Mouse (Mus musculus) ovary, adult 2 months (tissue): ENCODE results near the gene Mkrn1. TPM values are rescaled to one million over a fixed set of nuclear protein-coding genes. Genes with fewer than 3 reads are reported as not detected.

Experiments used
- polyA plus RNA-seq: library from polyadenylated mRNA; depleted of rRNA; stranded (reverse); fragments of >200 nt; gene quantifications from 2 replicates; pipeline ENCODE4 v1.2.3, GENCODE M21; 2012; rRNA removed

Gene Mkrn1
- 46.2 and 53.5 TPM in 2 replicates for polyA plus RNA-seq

DNA sequence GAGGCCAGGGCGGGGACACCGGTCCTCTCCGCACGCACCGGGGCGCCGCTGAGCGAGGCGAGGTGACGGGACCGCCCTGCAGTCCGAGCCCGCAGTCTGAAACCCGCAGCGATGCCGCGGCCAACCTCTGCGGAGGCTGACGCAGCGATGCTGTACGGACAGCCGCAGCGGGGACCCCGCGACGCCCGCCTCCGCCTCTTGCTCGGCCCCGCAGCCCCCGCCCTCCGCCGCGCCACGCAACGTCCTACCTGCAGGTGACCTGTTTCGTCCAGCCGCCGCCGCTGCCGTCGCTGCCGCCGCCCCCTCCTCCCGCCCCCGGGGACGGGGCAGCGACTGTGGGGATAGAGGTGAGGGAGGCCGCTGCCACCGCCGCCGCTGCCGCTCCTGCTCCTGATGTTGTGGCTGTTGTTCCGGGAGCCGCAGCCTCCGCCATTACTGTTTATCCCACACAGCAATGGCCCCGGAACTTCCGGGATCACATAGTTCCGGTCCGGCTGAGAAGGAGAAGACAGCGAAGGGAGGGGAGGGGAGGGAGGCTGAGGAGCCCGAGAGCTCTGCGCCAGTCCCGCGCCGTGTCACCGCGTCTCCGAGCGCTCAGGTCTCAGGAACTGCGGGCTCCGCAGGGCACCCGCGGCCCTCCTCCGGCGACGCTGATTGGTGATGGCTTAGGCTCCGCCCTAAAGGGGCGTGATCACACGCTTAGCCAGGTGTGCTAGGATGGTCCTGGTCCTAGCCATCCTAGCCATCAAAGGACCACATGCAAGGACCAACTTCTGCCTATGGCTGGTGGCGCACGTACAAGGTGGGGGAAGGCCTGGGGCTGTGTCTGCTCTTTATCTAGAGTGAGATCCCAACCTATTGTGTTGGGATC, at the start of gene Mkrn1:
TSS of gene Mkrn1 (minus strand) at position 612 of the 871 bp plus-strand sequence.

DNA sequence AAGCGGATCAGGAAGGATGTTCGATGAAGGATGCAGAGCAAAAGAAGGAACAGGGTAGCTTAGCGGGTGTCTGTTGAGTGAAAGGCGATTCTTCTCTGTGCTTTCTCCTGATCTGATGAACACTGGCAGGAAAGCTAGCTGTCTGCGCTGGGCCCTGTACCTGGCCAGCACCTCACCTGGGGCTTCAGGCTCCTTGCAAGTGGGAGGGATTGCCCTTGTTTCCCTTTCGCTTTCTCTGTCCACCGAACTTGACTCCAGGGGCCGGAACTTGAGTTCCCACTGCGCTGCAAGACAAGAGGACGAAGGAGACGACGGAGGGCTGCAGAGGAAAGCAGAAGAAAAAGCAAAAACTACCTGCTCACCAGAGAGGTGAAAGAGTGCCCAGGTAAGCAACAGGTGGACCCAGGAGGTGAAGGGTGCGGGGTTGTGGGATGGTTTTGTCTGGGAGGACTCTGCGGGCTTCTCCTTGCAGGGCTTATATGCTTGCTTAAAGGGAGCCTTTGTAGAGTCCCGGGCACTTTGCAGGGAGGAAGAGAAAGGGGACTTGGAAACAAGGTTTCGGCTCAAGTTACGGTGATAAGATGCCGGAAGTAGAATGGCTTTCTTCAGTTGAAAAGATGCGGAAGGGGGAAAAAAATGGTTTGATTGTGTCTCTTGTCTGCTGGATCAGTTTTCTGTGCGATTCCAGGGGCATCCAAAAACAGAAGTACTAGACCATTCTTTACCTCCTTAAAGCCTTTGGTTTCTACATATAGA, 39.0 kb downstream of the Mkrn1 start, which contains the start of gene Rab19:
TSS of gene Rab19 (plus strand) at position 51 of the 756 bp plus-strand sequence.

DNA sequence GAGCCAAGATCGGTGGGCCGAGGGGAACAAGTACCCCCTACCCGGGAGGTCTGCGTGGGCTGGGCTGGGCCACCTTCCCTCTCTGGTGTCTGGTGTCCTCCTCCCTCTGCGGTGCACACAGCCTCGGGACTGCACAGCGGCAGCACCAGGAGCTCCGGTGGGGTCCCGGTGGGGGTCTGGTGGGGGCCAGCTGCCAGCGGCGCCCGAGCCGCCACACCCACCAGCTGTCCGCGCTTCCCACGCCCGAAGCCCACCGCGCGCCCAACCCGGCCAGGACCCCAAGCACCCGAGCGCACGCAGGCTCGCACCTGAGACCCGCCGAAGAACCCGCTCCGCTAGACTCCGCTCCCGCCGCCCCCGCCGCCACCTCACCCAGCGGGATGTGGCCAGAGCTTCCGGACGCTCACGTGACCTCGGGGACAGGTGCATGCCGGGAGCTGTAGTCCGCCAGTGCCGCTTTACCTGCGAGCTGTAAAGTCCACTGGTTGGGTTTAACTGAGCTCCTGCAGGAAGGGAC, 42.9 kb downstream of the Mkrn1 start, which contains the start of gene Slc37a3:
TSS of gene Slc37a3 (minus strand) at position 365 of the 517 bp plus-strand sequence.

Other genes starting within 250 kb of the Mkrn1 start
- gene Kdm7a, start 213.7 kb downstream of the Mkrn1 start, polyA plus RNA-seq = 3.7 and 4.4 TPM in 2 replicates
- 21.1 and 22.3 TPM in 2 replicates for gene Slc37a3, start 42.8 kb downstream of the Mkrn1 start, polyA plus RNA-seq
- 1.2 and 2.2 TPM in 2 replicates for gene Rab19, start 39.3 kb downstream of the Mkrn1 start, polyA plus RNA-seq
- 31.3 and 36.8 TPM in 2 replicates for gene Dennd2a, start 137.4 kb upstream of the Mkrn1 start, polyA plus RNA-seq
- gene Adck2, start 153.4 kb upstream of the Mkrn1 start, polyA plus RNA-seq = 20.0 and 20.7 TPM in 2 replicates
- gene Gm42420, start 165.3 kb upstream of the Mkrn1 start, polyA plus RNA-seq = 1.0 and 1.1 TPM in 2 replicates
- gene Ndufb2, start 172.1 kb upstream of the Mkrn1 start, polyA plus RNA-seq = 407 and 414 TPM in 2 replicates